Mouse (Mus musculus) limb, embryonic 10.5 days (tissue): Measurements from ENCODE around the gene Lcor. TPM values are rescaled to one million over a fixed set of nuclear protein-coding genes. Genes with fewer than 3 reads are reported as not detected.

Source experiments
- DNase-seq: peaks from one replicate; pipeline ENCODE4 v3.0.0-alpha.2; 2017; ENCODE audit warnings: low spot score
- H3K27ac ChIP-seq: fragments of 300-500 bp; sonication (generic); 2 replicates; pipeline ENCODE4 v1.5.1; 2016; ENCODE audit warnings: mild to moderate bottlenecking
- H3K27me3 ChIP-seq: fragments of 300-500 bp; sonication (generic); 2 replicates; pipeline ENCODE4 v1.6.1; 2016; ENCODE audit warnings: low read depth, mild to moderate bottlenecking; ENCODE audit not compliant: poor library complexity, severe bottlenecking
- H3K36me3 ChIP-seq: fragments of 300-500 bp; sonication (generic); 2 replicates; pipeline ENCODE4 v1.6.1; 2016; ENCODE audit warnings: mild to moderate bottlenecking, moderate library complexity
- H3K4me1 ChIP-seq: fragments of 300-500 bp; sonication (generic); 2 replicates; pipeline ENCODE4 v1.6.1; 2016
- H3K4me3 ChIP-seq: fragments of 300-500 bp; sonication (generic); 2 replicates; pipeline ENCODE4 v1.5.1; 2016; ENCODE audit warnings: mild to moderate bottlenecking, moderate library complexity
- H3K9me3 ChIP-seq: fragments of 300-500 bp; sonication (generic); replicated peaks from 2 replicates; pipeline ENCODE4 v1.6.1; 2016; ENCODE audit warnings: mild to moderate bottlenecking
- WGBS: fragments of 180-500 bp; shearing (Covaris S2); methylation state at CpG from one replicate; pipeline ENCODE4 v1.1.7; 2016; 5-methylcytosine and 5-hydroxymethylcytosine counted together
- microRNA-seq: library from miRNA; unstranded; fragments of <30 nt; microRNA quantifications from one replicate; pipeline ENCODE4, GENCODE M21; 2017
- polyA plus RNA-seq: library from polyadenylated mRNA; unstranded; fragments of >200 nt; fragmentation: Nextera tagmentation; extraction: Ambion mirVana; gene quantifications from 2 replicates; pipeline ENCODE4 v1.2.1, GENCODE M21; 2016

Gene Lcor
- polyA plus RNA-seq, 1 experiment from 2014 or later: 8.7 TPM

DNA sequence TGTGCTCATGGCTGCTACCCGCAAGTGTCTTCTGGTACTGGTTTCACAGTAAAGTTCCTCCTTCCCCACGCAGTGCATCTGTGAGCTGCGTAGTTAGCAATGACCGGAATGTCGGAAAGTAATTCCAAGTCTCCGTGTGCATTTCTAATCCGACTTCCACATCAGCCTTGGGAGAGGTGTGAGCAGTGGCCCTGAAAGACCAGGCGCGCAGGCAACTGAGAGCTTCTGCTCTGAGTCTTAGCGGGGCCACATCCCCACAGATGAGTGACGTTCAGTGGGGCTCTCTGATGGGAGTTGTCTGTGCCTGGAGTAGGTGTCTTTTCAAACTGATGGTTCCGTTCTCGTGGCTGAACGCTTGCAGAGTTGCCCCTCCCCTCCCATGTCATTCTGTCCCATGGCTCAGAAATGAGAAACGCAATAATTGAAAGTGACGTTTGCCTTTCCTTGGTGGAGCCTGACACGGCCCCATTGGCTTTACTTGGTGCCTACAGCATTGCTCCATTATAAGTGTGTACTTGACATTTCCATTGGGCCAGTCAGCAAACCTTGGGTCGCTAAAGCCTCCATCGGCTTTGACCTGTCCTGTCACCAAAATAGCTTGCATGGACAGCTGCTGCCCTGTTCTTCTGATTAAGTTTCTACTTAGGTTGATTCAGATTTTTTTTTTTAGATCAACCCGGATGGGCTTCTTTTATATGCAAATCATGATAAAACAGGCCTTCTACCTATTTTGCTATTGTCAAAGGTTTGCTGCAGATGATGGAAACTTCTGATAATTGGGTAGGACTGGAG lies 105.2 kb downstream of the Lcor start:
- no peak overlapping the region for H3K4me3 ChIP-seq
- DNase-seq: peak; percentile 22
- H3K27ac ChIP-seq: no peak overlapping the region
- peaks cover 38% of the 10 kb centered on the region for H3K36me3 ChIP-seq
- no peaks in the 10 kb centered on the region for H3K4me1 ChIP-seq
- H3K9me3 ChIP-seq: no peaks in the 10 kb centered on the region
- WGBS: 93% methylated on average over 20 of the region's 20 CpGs
- no peaks in the 10 kb centered on the region for H3K27me3 ChIP-seq

DNA sequence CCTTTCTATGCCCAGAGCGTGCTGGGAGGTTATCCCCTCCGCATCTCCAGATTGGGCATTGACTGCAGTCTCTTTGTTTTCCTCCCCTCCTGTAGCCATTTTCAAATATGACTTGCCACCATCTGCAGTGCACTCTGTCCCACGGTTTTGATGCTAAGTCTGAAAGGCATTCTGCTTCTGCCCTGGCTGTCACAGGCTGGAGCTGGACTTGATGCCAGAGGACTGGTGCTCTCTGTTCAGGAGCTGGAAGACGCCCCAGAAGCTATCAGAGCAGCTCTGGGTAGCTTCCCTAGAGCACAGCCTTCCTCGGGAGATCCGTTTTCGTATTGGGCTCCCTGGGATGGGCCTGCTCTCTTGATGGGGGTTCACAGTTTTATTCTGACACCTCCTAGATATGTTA lies 106.6 kb downstream of the Lcor start:
- peaks cover 24% of the 10 kb centered on the region for H3K36me3 ChIP-seq
- H3K27ac ChIP-seq: no peak overlapping the region
- H3K27me3 ChIP-seq: no peaks in the 10 kb centered on the region
- DNase-seq: no peak
- WGBS: 82% methylated on average over 7 of the region's 7 CpGs
- H3K4me3 ChIP-seq: no peak overlapping the region
- H3K9me3 ChIP-seq: no peaks in the 10 kb centered on the region
- no peaks in the 10 kb centered on the region for H3K4me1 ChIP-seq

DNA sequence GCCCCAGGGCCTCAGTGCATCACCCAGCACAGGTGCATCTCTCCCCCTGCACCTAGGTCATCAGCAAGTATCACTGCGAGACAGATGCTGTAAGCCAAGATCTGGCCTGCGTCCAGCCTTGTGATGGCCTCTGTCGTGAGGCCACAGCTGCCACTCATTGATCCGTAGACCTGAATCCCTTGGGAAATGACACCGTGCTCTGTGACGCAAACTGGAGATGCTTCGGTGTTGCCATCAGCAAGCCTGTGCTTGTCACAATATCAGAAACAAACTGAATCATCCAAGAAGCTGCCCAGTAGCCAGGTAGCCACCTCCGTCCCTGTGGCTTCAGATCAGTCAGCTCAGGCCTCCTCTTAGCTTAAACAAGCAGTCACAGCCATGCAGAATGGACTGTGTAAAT lies 107.2 kb downstream of the Lcor start:
- no peak overlapping the region for H3K4me3 ChIP-seq
- WGBS: 92% methylated on average over 8 of the region's 8 CpGs
- no peaks in the 10 kb centered on the region for H3K4me1 ChIP-seq
- no peaks in the 10 kb centered on the region for H3K9me3 ChIP-seq
- H3K36me3 ChIP-seq: peaks cover 18% of the 10 kb centered on the region
- H3K27me3 ChIP-seq: no peaks in the 10 kb centered on the region
- DNase-seq: no peak
- H3K27ac ChIP-seq: no peak overlapping the region

DNA sequence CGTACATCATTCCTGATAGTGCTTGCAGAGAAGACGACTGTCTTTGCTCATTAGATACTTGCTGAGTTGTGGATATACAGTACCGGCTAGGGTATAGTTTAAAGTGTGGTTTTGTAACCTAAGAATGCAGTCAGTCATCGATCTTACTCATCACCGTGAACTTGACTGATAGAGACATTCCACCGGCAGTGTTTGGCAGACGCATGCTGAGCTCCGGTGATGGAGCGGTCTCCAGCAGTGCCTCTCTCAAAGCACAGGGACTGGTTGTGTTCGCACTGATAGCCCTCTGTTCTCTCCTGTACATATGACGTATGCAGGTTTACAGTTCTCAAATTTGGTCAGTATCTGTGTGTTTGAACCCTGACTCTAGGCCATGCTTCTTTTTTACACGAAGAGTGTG lies 109.4 kb downstream of the Lcor start:
- DNase-seq: no peak
- H3K27me3 ChIP-seq: no peaks in the 10 kb centered on the region
- no peaks in the 10 kb centered on the region for H3K36me3 ChIP-seq
- H3K4me3 ChIP-seq: no peak overlapping the region
- 85% methylated on average over 12 of the region's 12 CpGs for WGBS
- H3K27ac ChIP-seq: no peak overlapping the region
- H3K4me1 ChIP-seq: no peaks in the 10 kb centered on the region
- H3K9me3 ChIP-seq: no peaks in the 10 kb centered on the region

DNA sequence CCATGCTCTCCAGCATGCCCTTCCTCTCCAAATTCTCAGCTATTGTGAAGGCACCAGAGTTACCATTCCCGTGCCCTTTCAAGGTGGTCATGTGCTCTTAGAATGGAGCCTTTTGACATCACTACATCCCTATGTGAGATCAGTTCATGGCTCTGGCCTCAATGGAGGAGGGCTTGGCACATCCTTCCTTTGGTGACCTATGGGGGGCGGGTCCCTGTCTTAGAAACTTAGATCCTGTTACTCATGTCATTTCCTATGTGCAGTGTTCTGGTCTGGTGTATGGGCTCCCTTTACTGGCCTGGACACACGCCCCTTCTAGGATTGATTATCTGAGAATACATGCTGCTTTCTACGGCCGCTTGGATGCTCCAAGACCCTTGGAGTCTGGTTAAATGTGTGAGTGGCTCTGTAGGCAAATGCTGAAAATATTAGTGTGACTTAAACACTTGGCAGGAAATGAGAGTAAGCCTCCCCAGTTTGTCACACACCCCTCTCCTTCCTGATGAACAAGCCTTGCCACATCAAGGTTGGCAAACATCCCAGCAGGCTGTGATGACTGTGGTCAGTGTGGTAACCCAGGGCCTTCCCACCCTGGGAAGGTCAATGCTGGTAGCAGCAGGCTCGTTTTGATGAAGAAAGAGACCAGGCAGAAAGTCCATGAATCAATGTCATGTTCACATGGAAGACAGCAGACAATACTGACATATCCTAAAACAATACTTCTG lies 114.9 kb downstream of the Lcor start:
- H3K4me1 ChIP-seq: peaks cover 9% of the 10 kb centered on the region
- H3K27ac ChIP-seq: no peak overlapping the region
- H3K36me3 ChIP-seq: no peaks in the 10 kb centered on the region
- no peak for DNase-seq
- no peaks in the 10 kb centered on the region for H3K9me3 ChIP-seq
- no peak overlapping the region for H3K4me3 ChIP-seq
- H3K27me3 ChIP-seq: 0 out of 2 replicates have a peak, but pooled peaks cover 7% of the 10 kb centered on the region
- WGBS: 87% methylated on average over 6 of the region's 6 CpGs

DNA sequence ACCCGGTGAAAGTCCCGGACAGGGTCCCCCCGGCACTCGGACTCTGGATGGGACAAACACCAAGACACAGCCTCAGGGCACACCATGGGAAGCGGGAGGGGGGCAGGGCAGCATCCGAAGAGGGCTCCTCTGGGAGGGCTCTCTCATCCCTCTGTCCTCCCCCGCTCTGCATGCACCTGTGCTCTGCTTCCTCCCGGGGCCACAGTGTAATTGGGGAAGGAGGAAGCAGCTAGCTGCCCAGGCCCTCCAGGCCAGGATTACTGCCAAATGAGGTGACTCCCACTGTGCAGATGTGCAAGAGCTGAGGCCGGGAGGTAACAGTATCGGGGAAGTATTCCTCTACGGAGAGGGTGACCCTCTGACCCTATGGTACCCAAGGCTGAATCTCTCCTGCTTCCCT lies 118.2 kb downstream of the Lcor start:
- 68% methylated on average over 11 of the region's 11 CpGs for WGBS
- Histone ChIP-seq H3K27me3 (0 out of 2 replicates have a peak, but pooled peaks cover 7% of the 10 kb centered on the region), H3K36me3 (no peaks in the 10 kb centered on the region), H3K4me3 (no peak overlapping the region), H3K27ac (no peak overlapping the region), H3K4me1 (peaks cover 9% of the 10 kb centered on the region), H3K9me3 (no peaks in the 10 kb centered on the region)
- no peak for DNase-seq

DNA sequence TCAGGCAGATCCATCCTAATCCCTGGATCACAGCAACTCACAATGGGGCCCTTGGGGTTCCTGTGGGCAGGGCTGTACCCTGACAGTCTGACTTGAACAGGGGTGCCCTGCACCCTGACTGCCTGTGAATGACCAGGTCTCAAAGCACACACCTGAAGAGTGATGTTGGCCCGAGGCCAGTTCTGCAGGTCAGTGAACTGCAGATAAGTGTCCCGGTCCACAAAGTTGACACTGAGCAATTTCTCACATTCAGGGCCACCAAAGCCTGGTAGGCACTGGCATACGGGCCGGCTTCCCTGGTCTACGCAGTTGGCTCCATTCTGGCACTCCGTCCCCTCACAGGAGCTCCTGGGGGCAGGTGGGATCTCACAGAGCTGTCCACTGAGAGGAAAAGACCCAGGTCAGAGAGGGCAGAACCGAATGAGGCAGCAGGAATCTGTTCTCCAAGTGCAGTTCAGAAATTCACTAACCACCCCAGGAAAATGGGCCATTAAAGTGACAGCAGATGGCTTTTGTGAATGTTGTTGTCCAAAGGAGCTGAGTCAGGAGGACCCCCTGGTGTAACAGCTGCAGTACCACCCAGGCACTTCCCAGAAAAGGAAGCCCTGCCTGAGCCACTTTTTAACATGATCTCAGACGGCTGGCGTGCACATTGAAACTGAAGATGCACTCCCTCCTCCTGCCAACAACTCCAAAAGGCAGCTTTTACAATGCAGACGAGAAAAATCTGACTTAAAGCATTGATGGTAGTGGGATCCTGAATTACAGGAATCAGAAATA lies 124.0 kb downstream of the Lcor start:
- Histone ChIP-seq H3K9me3 (no peaks in the 10 kb centered on the region), H3K4me3 (no peak overlapping the region), H3K4me1 (0 out of 2 replicates have a peak, but pooled peaks cover 7% of the 10 kb centered on the region), H3K27ac (no peak overlapping the region), H3K36me3 (no peaks in the 10 kb centered on the region), H3K27me3 (peaks cover 19% of the 10 kb centered on the region)
- no peak for DNase-seq
- 83% methylated on average over 10 of the region's 10 CpGs for WGBS

DNA sequence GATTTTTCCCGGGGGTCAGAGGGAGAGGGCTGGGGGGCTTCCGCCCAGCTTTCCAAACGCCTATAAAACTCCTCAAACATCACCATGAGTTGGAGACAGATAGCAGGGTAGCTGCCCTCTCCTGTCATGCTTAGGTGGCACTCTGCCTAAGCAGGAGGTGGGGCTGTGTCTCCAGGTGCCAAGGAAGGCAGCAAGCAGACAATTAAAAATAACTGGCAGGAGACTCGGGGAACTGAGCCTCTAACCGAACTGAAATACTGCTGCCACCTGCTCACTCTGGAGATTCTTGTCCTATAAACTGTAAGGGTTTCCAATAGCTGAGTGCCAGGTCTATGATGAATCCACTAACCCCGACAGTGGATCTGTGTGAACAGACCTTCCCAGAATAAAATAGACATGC lies 129.2 kb downstream of the Lcor start:
- Histone ChIP-seq H3K9me3 (no peaks in the 10 kb centered on the region), H3K4me3 (no peak overlapping the region), H3K27me3 (peaks cover 54% of the 10 kb centered on the region), H3K4me1 (peaks cover 49% of the 10 kb centered on the region), H3K27ac (no peak overlapping the region), H3K36me3 (no peaks in the 10 kb centered on the region)
- WGBS: 83% methylated on average over 6 of the region's 6 CpGs
- DNase-seq: no peak

Small RNA genes within 50 kb of the gene (microRNA-seq; reads per million reads assigned to microRNA genes)
- not detected for gene Mir8091

Other genes starting within 250 kb of the Lcor start
- 88.8 and 112 TPM in 2 replicates for gene Tm9sf3, start 218.6 kb upstream of the Lcor start, polyA plus RNA-seq
- 0.63 and 0.96 TPM in 2 replicates for gene Pik3ap1, start 97.5 kb upstream of the Lcor start, polyA plus RNA-seq
- 2.3 and 2.8 TPM in 2 replicates for gene Gm340, start 99.7 kb downstream of the Lcor start, polyA plus RNA-seq